Mouse (Mus musculus): ENCODE data around the gene Stk38l. TPM values are rescaled to one million over a fixed set of nuclear protein-coding genes. Genes with fewer than 3 reads are reported as not detected.

The Stk38l gene
- polyA plus RNA-seq, 1 experiment from 2014 or later = 4.5 TPM

DNA sequence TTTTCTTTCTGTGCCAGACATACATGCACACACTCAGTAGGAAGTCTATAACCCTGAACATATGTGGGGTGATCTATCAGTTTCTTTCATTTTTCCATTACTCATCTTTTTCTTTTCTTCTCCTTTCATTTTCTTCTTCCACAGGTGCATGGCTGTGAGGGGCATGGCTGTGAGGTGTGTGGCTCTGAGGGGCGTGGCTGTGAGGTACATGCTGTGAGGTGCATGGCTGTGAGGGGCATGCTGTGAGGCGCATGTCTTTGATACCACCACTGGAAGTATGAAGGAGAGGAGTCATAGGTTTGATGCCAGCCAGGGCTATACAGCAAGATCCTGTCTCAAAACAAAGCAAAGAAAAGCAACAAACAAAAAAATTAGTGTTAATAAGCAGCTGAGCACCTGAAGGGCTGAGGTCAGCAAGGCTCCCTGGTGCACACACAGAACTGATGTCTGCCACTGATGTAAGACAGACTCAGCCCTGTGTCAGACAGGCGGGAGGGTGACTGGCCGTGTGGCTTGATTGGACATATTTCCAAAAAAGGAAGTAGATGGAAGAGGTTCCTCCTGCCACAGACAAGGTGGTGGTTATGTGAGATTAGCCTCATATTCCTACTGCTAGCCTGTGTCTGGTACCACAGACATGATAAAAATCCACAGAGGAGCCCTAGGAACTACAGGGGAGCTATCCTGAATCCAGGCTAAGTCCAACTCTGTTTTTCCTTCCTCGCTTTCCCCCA, 38.2 kb upstream of the Stk38l start:
- 51% methylated on average over 5 of the region's 5 CpGs for WGBS (ENCODE audit: insufficient replicate concordance)
- Histone ChIP-seq H3K9ac (replicated peaks) (no peak overlapping the region), H3K27ac (ENCODE audit: low read depth) (no peak overlapping the region), H3K9me3 (ENCODE audit: low read length) (no peaks in the 10 kb centered on the region), H3K36me3 (replicated peaks; ENCODE audit: insufficient read depth, low read length) (no peaks in the 10 kb centered on the region), H3K4me2 (ENCODE audit: low read depth, low read length) (no peak overlapping the region), H3K4me3 (ENCODE audit: low read depth, low read length) (no peak overlapping the region), H3K4me1 (ENCODE audit: insufficient read depth) (no peaks in the 10 kb centered on the region), H3K27me3 (ENCODE audit: insufficient read depth, low read length) (no peaks in the 10 kb centered on the region)
- peak; percentile 50; the same call in 1 of the 2 replicates for ATAC-seq
- TF ChIP-seq CTCF (IDR thresholded peaks at IDR 0.05; ENCODE audit: low read depth) (no peak), EP300 (IDR thresholded peaks at IDR 0.05; ENCODE audit: low read depth) (no peak)
- no peak for DNase-seq

DNA sequence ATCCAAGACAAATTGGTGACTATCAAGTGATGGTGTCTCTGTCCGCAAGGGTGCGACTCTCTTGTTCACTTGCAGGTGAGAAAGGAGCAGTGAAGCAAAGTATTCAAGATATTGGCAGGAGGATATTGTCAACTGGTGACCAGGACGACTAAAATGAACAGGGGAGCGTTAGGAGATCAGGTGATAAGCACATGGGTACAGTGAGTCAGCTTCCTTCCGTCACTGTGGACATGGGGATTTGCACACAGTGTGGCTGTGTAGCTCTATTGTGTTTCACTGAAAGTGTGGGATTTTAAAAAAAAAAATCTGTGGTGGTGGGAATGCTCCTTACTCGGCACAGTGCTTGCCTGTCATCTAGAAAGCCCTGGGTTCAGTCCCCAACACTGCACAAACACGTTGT, 36.8 kb upstream of the Stk38l start:
- Histone ChIP-seq H3K36me3 (replicated peaks; ENCODE audit: insufficient read depth, low read length) (no peaks in the 10 kb centered on the region), H3K27me3 (ENCODE audit: insufficient read depth, low read length) (no peaks in the 10 kb centered on the region), H3K9ac (replicated peaks) (no peak overlapping the region), H3K4me2 (ENCODE audit: low read depth, low read length) (no peak overlapping the region), H3K4me3 (ENCODE audit: low read depth, low read length) (no peak overlapping the region), H3K9me3 (ENCODE audit: low read length) (no peaks in the 10 kb centered on the region), H3K27ac (ENCODE audit: low read depth) (no peak overlapping the region), H3K4me1 (ENCODE audit: insufficient read depth) (no peaks in the 10 kb centered on the region)
- no peak for DNase-seq
- ATAC-seq = no peak
- TF ChIP-seq CTCF (IDR thresholded peaks at IDR 0.05; ENCODE audit: low read depth) (no peak), EP300 (IDR thresholded peaks at IDR 0.05; ENCODE audit: low read depth) (no peak)
- WGBS (ENCODE audit: insufficient replicate concordance) = 78% methylated on average over 7 of the region's 7 CpGs

DNA sequence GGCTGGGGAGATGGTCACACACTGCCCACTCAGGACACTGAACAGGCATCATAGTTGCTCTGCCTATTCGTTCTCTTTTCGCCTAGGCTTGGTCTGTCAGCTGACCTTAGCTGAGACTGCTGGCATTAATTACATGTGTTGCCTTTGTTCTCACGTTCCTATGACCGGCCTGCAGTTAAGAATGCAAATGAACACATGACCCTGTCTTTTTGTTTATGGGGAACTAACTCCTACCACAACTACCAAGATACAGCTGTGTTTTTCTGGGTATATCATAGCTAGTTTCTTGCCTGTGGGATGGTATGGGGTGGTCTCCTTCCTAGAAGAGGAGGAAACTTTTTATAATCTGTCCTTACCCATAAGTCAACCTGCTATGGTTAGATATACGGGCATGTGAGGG, 35.9 kb upstream of the Stk38l start:
- Histone ChIP-seq H3K4me1 (ENCODE audit: insufficient read depth) (no peaks in the 10 kb centered on the region), H3K4me3 (ENCODE audit: low read depth, low read length) (no peak overlapping the region), H3K9me3 (ENCODE audit: low read length) (no peaks in the 10 kb centered on the region), H3K4me2 (ENCODE audit: low read depth, low read length) (no peak overlapping the region), H3K27ac (ENCODE audit: low read depth) (no peak overlapping the region), H3K27me3 (ENCODE audit: insufficient read depth, low read length) (no peaks in the 10 kb centered on the region), H3K9ac (replicated peaks) (no peak overlapping the region), H3K36me3 (replicated peaks; ENCODE audit: insufficient read depth, low read length) (no peaks in the 10 kb centered on the region)
- WGBS (ENCODE audit: insufficient replicate concordance) = 80% methylated on average over 5 of the region's 5 CpGs
- TF ChIP-seq CTCF (IDR thresholded peaks at IDR 0.05; ENCODE audit: low read depth) (no peak), EP300 (IDR thresholded peaks at IDR 0.05; ENCODE audit: low read depth) (no peak)
- no peak for ATAC-seq
- DNase-seq = no peak

GRCm38 (mm10) chr6:146697767-146698166, 27.0 kb upstream of the Stk38l start:
- no peak overlapping the region for H3K4me3 ChIP-seq (ENCODE audit: low read depth, low read length)
- no peak for ATAC-seq
- no peaks in the 10 kb centered on the region for H3K27me3 ChIP-seq (ENCODE audit: insufficient read depth, low read length)
- WGBS (ENCODE audit: insufficient replicate concordance) = 63% methylated on average over 5 of the region's 5 CpGs
- no peak for DNase-seq
- no peak overlapping the region for H3K4me2 ChIP-seq (ENCODE audit: low read depth, low read length)
- no peak overlapping the region for H3K27ac ChIP-seq (ENCODE audit: low read depth)
- TF ChIP-seq CTCF (IDR thresholded peaks at IDR 0.05; ENCODE audit: low read depth) (no peak), EP300 (IDR thresholded peaks at IDR 0.05; ENCODE audit: low read depth) (no peak)
- no peaks in the 10 kb centered on the region for H3K4me1 ChIP-seq (ENCODE audit: insufficient read depth)
- H3K36me3 ChIP-seq (replicated peaks; ENCODE audit: insufficient read depth, low read length) = no peaks in the 10 kb centered on the region
- H3K9ac ChIP-seq (replicated peaks) = no peak overlapping the region
- peaks cover 3% of the 10 kb centered on the region; the same call in 1 of the 2 replicates for H3K9me3 ChIP-seq (ENCODE audit: low read length)

DNA sequence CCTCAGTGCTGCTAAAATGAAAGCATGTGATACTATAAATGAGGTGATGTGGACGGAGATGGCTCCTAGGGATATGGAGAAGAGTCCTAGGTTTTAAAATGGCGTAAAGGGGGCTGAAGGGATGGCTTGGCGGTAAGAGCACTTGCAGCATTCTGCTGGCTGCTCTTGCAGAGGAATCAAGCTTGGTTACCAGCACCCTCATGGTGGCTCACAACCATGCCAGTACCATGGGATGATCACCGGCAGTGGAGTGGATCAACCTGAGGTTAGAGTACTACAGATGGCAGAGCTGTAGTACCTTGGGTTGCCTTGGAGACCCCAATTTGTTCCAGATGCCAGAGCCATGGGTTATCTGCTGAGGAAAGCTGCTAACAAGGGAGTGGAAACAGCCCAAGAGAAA, 26.4 kb upstream of the Stk38l start:
- no peak overlapping the region for H3K4me2 ChIP-seq (ENCODE audit: low read depth, low read length)
- no peak overlapping the region for H3K27ac ChIP-seq (ENCODE audit: low read depth)
- H3K4me3 ChIP-seq (ENCODE audit: low read depth, low read length) = no peak overlapping the region
- DNase-seq = no peak
- ATAC-seq = no peak
- no peak for TF ChIP-seq CTCF (IDR thresholded peaks at IDR 0.05; ENCODE audit: low read depth)
- TF ChIP-seq EP300 (IDR thresholded peaks at IDR 0.05; ENCODE audit: low read depth) = no peak
- H3K9me3 ChIP-seq (ENCODE audit: low read length) = peaks cover 3% of the 10 kb centered on the region; the same call in 1 of the 2 replicates
- H3K9ac ChIP-seq (replicated peaks) = no peak overlapping the region
- H3K4me1 ChIP-seq (ENCODE audit: insufficient read depth) = no peaks in the 10 kb centered on the region
- H3K36me3 ChIP-seq (replicated peaks; ENCODE audit: insufficient read depth, low read length) = no peaks in the 10 kb centered on the region
- H3K27me3 ChIP-seq (ENCODE audit: insufficient read depth, low read length) = no peaks in the 10 kb centered on the region
- 79% methylated on average over 4 of the region's 4 CpGs for WGBS (ENCODE audit: insufficient replicate concordance)

- H3K9ac ChIP-seq (replicated peaks) = no peak overlapping the region
- ATAC-seq (no peak), DNase-seq (no peak)
- no peaks in the 10 kb centered on the region for H3K9me3 ChIP-seq (ENCODE audit: low read length)
- no peaks in the 10 kb centered on the region for H3K36me3 ChIP-seq (replicated peaks; ENCODE audit: insufficient read depth, low read length)
- H3K4me1 ChIP-seq (ENCODE audit: insufficient read depth) = no peaks in the 10 kb centered on the region
- WGBS (ENCODE audit: insufficient replicate concordance) = 88% methylated on average over 1 of the region's 1 CpGs
- no peak overlapping the region for H3K4me3 ChIP-seq (ENCODE audit: low read depth, low read length)
- TF ChIP-seq CTCF (IDR thresholded peaks at IDR 0.05; ENCODE audit: low read depth) (no peak), EP300 (IDR thresholded peaks at IDR 0.05; ENCODE audit: low read depth) (no peak)
- no peak overlapping the region for H3K4me2 ChIP-seq (ENCODE audit: low read depth, low read length)
- H3K27ac ChIP-seq (ENCODE audit: low read depth) = no peak overlapping the region
- no peaks in the 10 kb centered on the region for H3K27me3 ChIP-seq (ENCODE audit: insufficient read depth, low read length)
Measured at GRCm38 (mm10) chr6:146700461-146700860, 24.3 kb upstream of the Stk38l start.

Measured in liver, postnatal 0 days (tissue).